Mouse (Mus musculus): ENCODE results near the gene Rex1bd. TPM values are rescaled to one million over a fixed set of nuclear protein-coding genes. Genes with fewer than 3 reads are reported as not detected.

Gene Rex1bd
- polyA plus RNA-seq (2015; fragmentation: Nextera tagmentation; extraction: Ambion mirVana): 152 and 155 TPM in 2 replicates

GRCm38 (mm10) chr8:70506328-70507026 is at the start of gene Rex1bd:
Rex1bd (minus strand) TSS chr8:70506752.
- 2% methylated on average over 40 of the region's 40 CpGs for WGBS

DNA sequence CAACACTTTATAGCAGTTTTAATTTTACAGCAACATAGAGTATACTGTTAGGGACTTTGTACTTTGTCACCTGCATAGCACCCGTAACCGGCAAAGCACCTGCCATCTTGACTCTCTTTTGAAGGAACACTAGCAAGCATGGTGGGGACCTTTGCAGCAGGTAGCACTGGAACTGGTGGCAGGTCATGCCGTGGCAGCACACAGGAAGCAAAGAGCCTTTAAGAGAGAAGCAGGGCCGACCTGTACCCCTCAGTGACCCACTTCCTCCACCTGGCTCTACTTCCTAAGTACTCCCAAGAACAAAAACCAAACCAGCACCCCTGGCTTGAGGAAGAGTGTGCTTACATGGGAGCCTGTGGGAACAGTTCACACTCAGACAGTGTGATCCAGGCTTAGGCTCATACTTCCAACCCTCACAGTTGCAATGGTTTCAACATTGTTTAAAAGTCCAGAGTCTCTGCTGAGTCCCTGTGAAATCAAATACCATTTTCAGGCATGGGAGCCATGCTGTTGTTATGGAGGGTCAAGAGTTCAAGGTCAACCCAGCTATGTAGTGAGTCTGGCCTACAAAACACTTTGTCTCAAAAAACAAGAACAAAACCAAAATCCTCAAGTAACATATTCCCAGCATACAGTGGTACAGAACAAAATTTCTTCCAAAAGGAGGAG is 48.7 kb upstream of the Rex1bd start:
- no peak for ATAC-seq
- H3K27ac ChIP-seq: no peak overlapping the region
- H3K4me1 ChIP-seq (replicated peaks): peaks cover 15% of the 10 kb centered on the region
- no peak overlapping the region for H3K4me3 ChIP-seq (replicated peaks)
- no peak overlapping the region for H3K9ac ChIP-seq (replicated peaks)
- H3K9me3 ChIP-seq: no peaks in the 10 kb centered on the region
- H3K4me2 ChIP-seq (replicated peaks): no peak overlapping the region
- H3K36me3 ChIP-seq: no peaks in the 10 kb centered on the region
- no peaks in the 10 kb centered on the region for H3K27me3 ChIP-seq
- WGBS: 91% methylated on average over 4 of the region's 4 CpGs

More at GRCm38 (mm10) chr8:70506328-70507026, at the start of gene Rex1bd:
- peak within 1 kb of the TSS; percentile 78 for H3K9ac ChIP-seq (replicated peaks)
- peak within 1 kb of the TSS; percentile 89 for H3K27ac ChIP-seq
- peak within 1 kb of the TSS; percentile 64 for H3K4me2 ChIP-seq (replicated peaks)
- peaks cover 52% of the 10 kb centered on the region for H3K4me1 ChIP-seq (replicated peaks)
- peaks cover 32% of the 10 kb centered on the region for H3K36me3 ChIP-seq
- H3K4me3 ChIP-seq (replicated peaks): peak within 1 kb of the TSS; percentile 55
- peaks cover 30% of the 10 kb centered on the region for H3K27me3 ChIP-seq
- H3K9me3 ChIP-seq: no peaks in the 10 kb centered on the region
- ATAC-seq: peak; percentile 85

DNA sequence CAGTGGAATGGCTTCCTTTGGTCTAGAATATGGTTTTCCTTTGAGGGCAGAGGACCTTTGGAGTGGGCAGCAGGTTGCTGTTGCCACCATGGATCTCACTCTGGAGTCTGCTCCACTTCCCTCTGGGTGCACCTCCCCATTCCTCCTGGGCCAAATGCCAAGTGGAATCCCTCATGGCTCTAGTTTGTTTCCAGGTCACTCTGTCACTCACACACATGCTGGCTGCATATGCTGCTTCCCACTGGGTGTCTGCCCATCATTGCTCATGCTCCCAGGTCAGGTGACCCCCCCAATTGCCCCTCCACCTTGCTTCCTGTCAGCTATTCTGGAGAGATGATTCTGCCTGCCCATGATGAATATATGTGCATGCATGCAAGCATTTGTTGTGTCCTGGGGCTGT is 47.2 kb upstream of the Rex1bd start:
- peaks cover 15% of the 10 kb centered on the region for H3K4me1 ChIP-seq (replicated peaks)
- no peak overlapping the region; the same call in 1 of the 2 replicates for H3K9ac ChIP-seq (replicated peaks)
- H3K27ac ChIP-seq: peak overlapping the region; percentile 44; the same call in 1 of the 2 replicates
- no peak overlapping the region for H3K4me2 ChIP-seq (replicated peaks)
- H3K36me3 ChIP-seq: no peaks in the 10 kb centered on the region
- no peak overlapping the region for H3K4me3 ChIP-seq (replicated peaks)
- no peaks in the 10 kb centered on the region for H3K9me3 ChIP-seq
- no peaks in the 10 kb centered on the region for H3K27me3 ChIP-seq
- no peak for ATAC-seq

DNA sequence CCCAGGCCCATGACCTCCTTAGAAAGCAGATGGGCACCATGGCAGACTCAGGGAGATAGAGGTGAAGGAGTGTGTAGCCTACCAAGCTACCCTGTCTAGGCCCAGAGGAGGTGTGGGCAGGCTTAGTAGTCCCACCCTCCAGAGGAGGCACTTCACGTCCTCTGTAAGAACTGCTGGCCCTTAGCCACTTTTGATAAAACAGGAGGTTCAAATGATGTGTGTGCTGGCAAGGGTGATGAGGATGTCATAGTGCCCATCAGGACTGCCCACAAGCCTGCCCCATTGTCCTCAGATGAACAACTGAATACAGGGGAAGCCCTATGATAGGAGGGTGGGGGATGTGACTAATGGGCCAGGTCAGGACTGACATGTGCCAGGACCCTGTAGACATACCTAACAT is 46.3 kb upstream of the Rex1bd start:
- Histone ChIP-seq H3K4me1 (replicated peaks) (peaks cover 15% of the 10 kb centered on the region), H3K9ac (replicated peaks) (0 out of 2 replicates have a peak overlapping the region, but pooled peaks have one; percentile 14), H3K27ac (no peak overlapping the region), H3K4me2 (replicated peaks) (no peak overlapping the region), H3K9me3 (no peaks in the 10 kb centered on the region), H3K4me3 (replicated peaks) (no peak overlapping the region), H3K36me3 (no peaks in the 10 kb centered on the region), H3K27me3 (no peaks in the 10 kb centered on the region)
- WGBS: 63% methylated on average over 1 of the region's 1 CpGs
- ATAC-seq: no peak

GRCm38 (mm10) chr8:70551558-70552161 is 45.1 kb upstream of the Rex1bd start:
- Histone ChIP-seq H3K9ac (replicated peaks) (0 out of 2 replicates have a peak overlapping the region, but pooled peaks have one; percentile 6), H3K9me3 (no peaks in the 10 kb centered on the region), H3K4me1 (replicated peaks) (peaks cover 15% of the 10 kb centered on the region), H3K4me3 (replicated peaks) (no peak overlapping the region), H3K27me3 (no peaks in the 10 kb centered on the region), H3K36me3 (no peaks in the 10 kb centered on the region), H3K4me2 (replicated peaks) (no peak overlapping the region), H3K27ac (no peak overlapping the region)
- ATAC-seq: no peak
- WGBS: 84% methylated on average over 3 of the region's 3 CpGs

DNA sequence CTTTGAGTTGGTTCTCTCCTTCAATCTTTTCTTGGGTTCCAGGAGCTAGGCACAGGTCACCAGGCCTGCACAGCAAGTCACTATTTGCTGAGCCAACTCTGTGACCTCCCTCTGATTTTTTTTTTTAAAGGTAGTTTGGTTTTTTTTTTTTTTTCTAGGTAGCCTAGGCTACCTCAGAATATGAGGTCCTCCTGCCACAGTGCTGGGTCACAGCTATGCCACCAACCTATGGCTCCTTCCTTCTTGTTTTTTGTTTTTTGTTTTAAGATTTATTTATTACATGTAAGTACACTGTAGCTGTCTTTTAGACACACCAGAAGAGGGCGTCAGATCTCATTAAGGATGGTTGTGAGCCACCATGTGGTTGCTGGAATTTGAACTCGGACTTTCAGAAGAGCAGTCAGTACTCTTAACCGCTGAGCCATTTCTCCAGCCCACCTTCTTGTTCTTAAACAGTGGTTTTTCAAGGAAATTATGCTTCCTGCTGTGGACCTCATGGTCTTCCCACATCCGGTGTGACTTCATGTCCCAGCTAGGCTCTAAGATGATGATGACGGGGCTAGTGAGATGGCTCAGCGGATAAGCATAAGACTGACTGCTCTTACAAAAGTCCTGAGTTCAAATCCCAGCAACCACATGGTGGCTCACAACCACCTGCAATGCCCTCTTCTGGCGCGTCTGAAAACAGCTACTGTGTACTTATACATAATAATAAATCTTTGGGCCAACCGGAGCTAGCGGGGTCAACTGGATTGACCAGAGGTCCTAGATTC is 43.0 kb upstream of the Rex1bd start:
- Histone ChIP-seq H3K27me3 (no peaks in the 10 kb centered on the region), H3K36me3 (no peaks in the 10 kb centered on the region)
- WGBS: 96% methylated on average over 10 of the region's 10 CpGs

GRCm38 (mm10) chr8:70547762-70548161 is 41.2 kb upstream of the Rex1bd start:
- no peak overlapping the region for H3K9ac ChIP-seq (replicated peaks)
- H3K27me3 ChIP-seq: no peaks in the 10 kb centered on the region
- no peak overlapping the region for H3K27ac ChIP-seq
- H3K4me1 ChIP-seq (replicated peaks): peaks cover 14% of the 10 kb centered on the region; the same call in 1 of the 2 replicates
- WGBS: 92% methylated on average over 6 of the region's 6 CpGs
- H3K9me3 ChIP-seq: no peaks in the 10 kb centered on the region
- H3K36me3 ChIP-seq: no peaks in the 10 kb centered on the region
- no peak overlapping the region for H3K4me3 ChIP-seq (replicated peaks)
- ATAC-seq: no peak
- H3K4me2 ChIP-seq (replicated peaks): no peak overlapping the region

More for the DNA sequence above, 43.0 kb upstream of the Rex1bd start:
- H3K9ac ChIP-seq (replicated peaks): no peak overlapping the region
- H3K4me1 ChIP-seq (replicated peaks): peaks cover 15% of the 10 kb centered on the region
- H3K9me3 ChIP-seq: no peaks in the 10 kb centered on the region
- no peak overlapping the region for H3K27ac ChIP-seq
- H3K4me3 ChIP-seq (replicated peaks): no peak overlapping the region
- no peak for ATAC-seq
- no peak overlapping the region for H3K4me2 ChIP-seq (replicated peaks)

DNA sequence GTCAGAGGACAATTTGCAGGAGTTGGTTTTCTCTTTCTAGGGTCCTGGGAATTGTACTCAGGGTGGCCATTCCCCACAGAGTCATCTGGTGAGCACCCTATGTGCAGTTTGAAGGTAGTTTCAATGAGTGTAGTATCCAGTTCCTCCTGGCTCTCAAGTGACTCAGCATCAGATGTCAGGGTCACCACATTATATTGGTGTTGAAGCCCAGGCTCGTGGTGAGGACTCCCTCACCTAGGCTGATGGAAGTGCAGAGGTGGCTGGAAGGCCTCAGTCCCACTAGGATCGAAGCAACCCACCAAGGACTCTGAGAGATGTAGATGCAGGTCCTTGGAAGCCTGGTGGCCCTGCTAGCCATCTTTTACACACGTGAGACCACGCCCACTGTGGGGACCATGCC is 39.9 kb upstream of the Rex1bd start:
- H3K9ac ChIP-seq (replicated peaks): no peak overlapping the region
- ATAC-seq: no peak
- H3K27me3 ChIP-seq: no peaks in the 10 kb centered on the region
- peaks cover 19% of the 10 kb centered on the region for H3K4me1 ChIP-seq (replicated peaks)
- H3K4me3 ChIP-seq (replicated peaks): no peak overlapping the region
- H3K36me3 ChIP-seq: no peaks in the 10 kb centered on the region
- H3K4me2 ChIP-seq (replicated peaks): no peak overlapping the region
- 91% methylated on average over 4 of the region's 4 CpGs for WGBS
- H3K9me3 ChIP-seq: no peaks in the 10 kb centered on the region
- no peak overlapping the region for H3K27ac ChIP-seq

- WGBS: 85% methylated on average over 6 of the region's 6 CpGs
- Histone ChIP-seq H3K4me3 (replicated peaks) (no peak overlapping the region), H3K9me3 (no peaks in the 10 kb centered on the region), H3K36me3 (no peaks in the 10 kb centered on the region), H3K27ac (no peak overlapping the region), H3K27me3 (no peaks in the 10 kb centered on the region), H3K4me2 (replicated peaks) (no peak overlapping the region), H3K4me1 (replicated peaks) (peaks cover 35% of the 10 kb centered on the region), H3K9ac (replicated peaks) (no peak overlapping the region)
- no peak for ATAC-seq
These were observed 37.7 kb upstream of the Rex1bd start for GRCm38 (mm10) chr8:70544200-70544687.

- Histone ChIP-seq H3K4me3 (replicated peaks) (peak overlapping the region; percentile 84), H3K27me3 (no peaks in the 10 kb centered on the region), H3K4me1 (replicated peaks) (peaks cover 41% of the 10 kb centered on the region), H3K4me2 (replicated peaks) (peak overlapping the region; percentile 80), H3K9ac (replicated peaks) (peak overlapping the region; percentile 88), H3K9me3 (no peaks in the 10 kb centered on the region), H3K27ac (no peak overlapping the region), H3K36me3 (peaks cover 11% of the 10 kb centered on the region)
- no peak for ATAC-seq
- 86% methylated on average over 5 of the region's 5 CpGs for WGBS
These were observed 34.5 kb upstream of the Rex1bd start for GRCm38 (mm10) chr8:70541081-70541480.

- peaks cover 15% of the 10 kb centered on the region for H3K36me3 ChIP-seq
- H3K4me3 ChIP-seq (replicated peaks): peak overlapping the region; percentile 84
- WGBS: 57% methylated on average over 7 of the region's 7 CpGs
- peak overlapping the region; percentile 88 for H3K9ac ChIP-seq (replicated peaks)
- H3K9me3 ChIP-seq: no peaks in the 10 kb centered on the region
- 0 out of 2 replicates have a peak overlapping the region, but pooled peaks have one; percentile 91 for H3K27ac ChIP-seq
- ATAC-seq: no peak
- H3K4me2 ChIP-seq (replicated peaks): peak overlapping the region; percentile 80
- H3K4me1 ChIP-seq (replicated peaks): peaks cover 41% of the 10 kb centered on the region
- H3K27me3 ChIP-seq: no peaks in the 10 kb centered on the region
These were observed 34.0 kb upstream of the Rex1bd start for GRCm38 (mm10) chr8:70540507-70541071.

Measured in midbrain, embryonic 13.5 days (tissue).